Mouse (Mus musculus): ENCODE measurements around the gene Kpna2.
"Not testable (repeated sequence)": the region's sequence is repeated elsewhere in the genome, so short reads cannot be mapped to it uniquely, and the experiment has no call there.

Gene Kpna2

GRCm38 (mm10) chr11:106999151-106999948 lies at the start of gene Kpna2:
TSS of gene Kpna2 (minus strand) at chr11:106999541.
- DNase-seq (ENCODE audit: low read depth, low spot score): peak; percentile 92

DNA sequence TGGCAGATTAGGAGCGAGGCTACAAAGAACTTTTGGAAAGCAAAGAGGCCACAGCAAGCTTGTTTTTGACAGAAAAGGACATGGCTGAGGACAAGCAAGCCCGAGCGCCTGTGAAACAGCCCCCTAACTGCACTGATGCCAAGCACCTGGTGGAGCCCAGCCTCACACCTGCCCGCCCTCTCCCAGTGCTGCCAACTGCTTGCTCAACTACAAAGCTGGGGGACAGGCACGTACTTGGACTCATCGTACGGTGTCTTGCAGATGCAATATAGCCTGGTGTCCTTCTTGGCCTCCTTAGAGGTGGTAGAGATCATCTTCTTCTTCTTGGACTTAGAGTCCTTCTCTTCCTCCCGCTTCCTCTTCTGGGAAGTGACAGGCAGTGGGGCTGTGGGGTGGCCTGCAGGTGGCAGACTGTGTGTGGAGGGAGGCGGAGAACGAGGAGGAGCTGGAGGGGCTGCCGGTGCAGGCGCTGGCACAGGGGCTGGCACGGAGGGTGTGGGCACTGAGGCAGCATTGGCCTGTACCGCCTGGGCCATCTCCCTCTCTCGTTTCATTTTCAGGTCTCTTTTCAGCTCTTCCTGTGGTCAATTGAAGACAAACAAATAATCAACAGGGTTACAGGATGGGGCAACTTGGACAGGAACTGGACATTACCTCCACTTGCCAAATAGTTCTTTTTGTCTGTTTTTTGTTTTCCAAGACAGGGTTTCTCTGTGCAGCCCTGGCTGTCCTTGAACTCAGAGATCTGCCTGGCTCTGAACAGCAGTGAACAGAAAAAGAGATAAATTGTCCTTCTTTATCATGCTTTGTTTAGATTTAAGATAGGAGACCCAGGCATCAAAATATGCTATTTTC lies 47.7 kb upstream of the Kpna2 start:
- DNase-seq (ENCODE audit: low read depth, low spot score): no peak

DNA sequence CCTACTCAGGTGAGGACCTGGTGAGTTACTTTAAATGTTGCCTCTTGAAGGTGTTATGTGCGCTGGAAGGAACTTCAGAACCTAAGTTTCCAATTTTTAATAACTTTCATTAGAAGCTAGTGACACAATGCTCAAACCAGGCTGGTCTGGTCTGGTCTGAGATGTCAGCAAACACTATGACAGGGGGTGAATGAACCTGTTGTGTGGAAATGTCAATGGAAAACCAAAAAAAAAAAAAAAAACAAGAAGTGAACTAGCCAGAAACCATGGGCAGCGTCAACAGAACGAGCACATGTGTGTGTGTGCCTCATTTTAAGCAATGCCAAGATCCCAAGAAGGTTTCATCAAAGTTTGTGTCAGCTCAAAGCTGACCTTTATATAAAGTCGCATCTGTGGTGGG lies 46.2 kb upstream of the Kpna2 start:
- DNase-seq (ENCODE audit: low read depth, low spot score): no peak

DNA sequence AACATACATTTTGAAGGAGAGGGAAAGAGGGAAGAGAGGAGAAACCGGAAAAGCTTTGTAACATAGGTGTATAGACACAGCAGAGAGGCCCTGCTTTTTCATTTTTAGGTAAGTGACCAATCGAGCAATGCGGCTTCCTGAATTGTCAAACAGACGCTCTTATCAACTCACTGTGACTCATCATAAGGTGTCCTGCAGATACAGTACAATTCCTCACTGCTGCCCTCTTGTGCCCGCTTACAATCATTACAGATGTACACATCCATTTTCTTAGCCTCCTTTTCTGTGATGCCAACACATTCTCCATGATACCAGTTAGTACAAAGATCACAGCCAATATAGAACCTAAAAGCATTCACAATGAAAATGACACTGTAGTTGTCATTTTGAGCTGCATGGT lies 45.0 kb upstream of the Kpna2 start:
- peak; percentile 62 for DNase-seq (ENCODE audit: low read depth, low spot score)

DNA sequence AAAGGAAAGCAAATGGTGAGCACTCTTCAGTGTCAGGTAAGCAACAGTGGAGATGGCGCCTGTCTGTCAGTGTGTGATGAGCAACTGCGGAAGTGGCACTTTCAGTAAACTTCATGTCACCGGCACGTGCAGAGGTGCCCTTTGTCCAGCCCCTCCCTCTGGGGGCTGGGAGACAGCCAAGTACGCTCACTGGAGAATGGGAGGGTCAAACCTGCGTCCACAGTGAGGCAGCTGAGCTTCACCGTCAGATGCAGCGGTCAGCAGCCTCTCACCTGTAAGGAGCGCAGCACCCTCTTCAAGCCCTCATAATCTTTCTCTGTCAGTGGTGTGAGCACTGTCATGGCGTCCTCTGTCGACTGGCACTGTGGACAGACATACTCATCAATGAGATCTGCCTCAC lies 44.0 kb upstream of the Kpna2 start:
- no peak for DNase-seq (ENCODE audit: low read depth, low spot score)

- DNase-seq (ENCODE audit: low read depth, low spot score): no peak
Observed at GRCm38 (mm10) chr11:107041396-107041795, 42.1 kb upstream of the Kpna2 start.

DNA sequence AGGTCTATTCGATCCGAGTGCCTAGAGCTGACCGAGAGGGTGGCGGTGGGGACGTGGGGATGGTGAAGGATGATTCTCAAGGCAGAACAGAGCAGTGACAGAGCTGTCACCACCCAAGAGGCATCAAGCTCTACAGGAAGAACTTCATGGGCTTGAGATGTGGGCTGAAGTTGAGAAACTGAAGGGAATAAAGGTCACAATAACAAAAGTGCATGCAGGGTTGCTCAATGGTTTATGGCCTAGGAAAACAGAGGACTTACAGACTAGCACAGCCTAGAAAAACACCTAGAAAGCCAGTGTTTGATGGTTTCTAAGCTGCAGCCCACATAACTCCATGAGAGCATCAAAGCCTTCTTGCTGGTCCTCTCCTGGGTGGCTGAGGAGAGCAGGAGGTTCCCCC lies 40.1 kb upstream of the Kpna2 start:
- DNase-seq (ENCODE audit: low read depth, low spot score): no peak

DNA sequence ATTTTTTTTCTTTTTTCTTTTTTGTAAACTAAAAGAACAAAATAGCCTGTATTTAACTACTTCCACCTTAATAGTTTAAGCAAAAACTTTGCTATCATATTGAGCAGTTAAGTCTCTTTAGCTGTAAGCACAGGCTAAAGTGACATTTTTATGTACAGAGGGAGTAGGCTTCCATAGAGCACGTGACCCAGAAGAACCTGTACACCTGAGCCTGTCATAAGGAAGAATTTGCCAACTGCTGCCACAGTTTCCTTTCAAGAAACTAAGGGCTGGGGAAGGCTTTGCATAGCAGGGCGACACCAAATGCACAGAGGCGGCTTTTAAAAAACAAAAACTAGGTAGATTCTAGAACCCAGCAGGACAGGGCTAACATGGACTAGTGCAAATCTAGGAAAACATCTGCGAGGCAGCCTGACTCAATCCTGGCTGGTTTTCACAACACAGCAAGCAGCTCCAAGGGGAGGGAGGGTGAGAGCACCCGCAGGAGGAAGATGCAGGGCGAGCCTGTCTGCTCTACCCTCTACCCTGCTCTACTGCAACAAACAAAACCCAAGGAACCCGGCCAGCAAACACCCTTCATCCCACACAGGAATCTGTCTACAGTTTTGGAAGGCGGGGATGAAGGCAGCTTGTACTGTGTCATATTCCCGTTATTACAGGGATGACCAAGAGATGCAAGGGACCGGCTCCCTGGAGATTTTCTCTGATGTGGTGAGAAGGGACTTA lies 34.9 kb upstream of the Kpna2 start:
- no peak for DNase-seq (ENCODE audit: low read depth, low spot score)

DNA sequence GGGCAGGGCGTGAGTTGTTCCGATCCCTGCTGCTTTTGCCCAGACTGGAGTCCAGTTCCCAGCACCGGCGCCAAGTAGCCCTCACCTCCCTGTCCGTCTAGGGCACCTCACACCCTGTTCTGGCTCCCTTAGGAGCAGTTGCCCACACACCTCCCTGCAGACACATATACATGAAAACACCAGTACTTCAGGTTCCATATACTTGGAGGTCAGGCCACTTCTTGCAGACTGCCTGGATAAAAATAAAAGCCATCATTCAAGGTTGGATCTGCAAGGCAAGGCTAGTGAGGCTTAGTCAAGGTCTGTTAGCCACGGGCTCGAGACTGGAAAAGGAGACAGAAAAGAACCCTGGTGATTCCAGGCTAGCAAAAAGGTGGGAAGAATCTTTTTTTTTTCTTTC lies 32.3 kb upstream of the Kpna2 start:
- DNase-seq (ENCODE audit: low read depth, low spot score): no peak

DNA sequence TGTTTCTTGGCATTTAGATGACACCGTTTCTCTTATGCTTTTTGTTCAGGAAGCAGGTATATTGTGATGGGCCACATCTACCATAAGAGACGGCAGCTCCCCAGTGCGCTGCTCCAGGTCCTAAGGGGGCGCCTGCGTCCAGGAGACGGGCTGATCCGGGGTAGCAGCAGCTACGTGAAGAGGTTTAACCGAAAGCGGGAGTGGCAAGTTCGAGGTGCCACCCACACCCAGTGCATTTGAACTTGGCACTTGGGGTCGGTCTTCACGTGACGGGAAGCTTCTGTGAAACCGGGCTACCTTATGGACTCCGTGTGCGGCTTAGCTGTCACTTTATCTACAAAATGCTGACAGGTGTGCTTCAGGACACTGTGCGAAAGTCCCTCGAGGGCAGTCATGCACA lies 30.2 kb upstream of the Kpna2 start:
- no peak for DNase-seq (ENCODE audit: low read depth, low spot score)

GRCm38 (mm10) chr11:107028754-107029153 lies 29.4 kb upstream of the Kpna2 start:
- no peak for DNase-seq (ENCODE audit: low read depth, low spot score)

DNA sequence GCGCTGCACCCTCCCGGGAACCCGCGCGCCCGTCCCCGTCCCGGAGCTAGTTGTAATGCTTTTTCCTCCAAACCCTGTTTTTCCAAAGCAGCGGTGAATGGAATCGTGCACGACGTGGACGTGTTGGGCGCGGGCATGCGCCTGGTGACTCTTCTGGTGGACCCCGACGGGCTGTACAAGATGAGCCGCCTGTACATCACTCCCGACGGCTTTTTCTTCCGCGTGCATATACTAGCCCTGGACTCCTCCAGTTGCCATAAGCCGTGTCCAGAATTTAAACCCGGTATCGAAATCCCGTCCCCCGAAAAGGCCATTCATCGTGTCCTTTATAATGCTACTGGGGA lies 28.9 kb upstream of the Kpna2 start:
- DNase-seq (ENCODE audit: low read depth, low spot score): no peak

DNA sequence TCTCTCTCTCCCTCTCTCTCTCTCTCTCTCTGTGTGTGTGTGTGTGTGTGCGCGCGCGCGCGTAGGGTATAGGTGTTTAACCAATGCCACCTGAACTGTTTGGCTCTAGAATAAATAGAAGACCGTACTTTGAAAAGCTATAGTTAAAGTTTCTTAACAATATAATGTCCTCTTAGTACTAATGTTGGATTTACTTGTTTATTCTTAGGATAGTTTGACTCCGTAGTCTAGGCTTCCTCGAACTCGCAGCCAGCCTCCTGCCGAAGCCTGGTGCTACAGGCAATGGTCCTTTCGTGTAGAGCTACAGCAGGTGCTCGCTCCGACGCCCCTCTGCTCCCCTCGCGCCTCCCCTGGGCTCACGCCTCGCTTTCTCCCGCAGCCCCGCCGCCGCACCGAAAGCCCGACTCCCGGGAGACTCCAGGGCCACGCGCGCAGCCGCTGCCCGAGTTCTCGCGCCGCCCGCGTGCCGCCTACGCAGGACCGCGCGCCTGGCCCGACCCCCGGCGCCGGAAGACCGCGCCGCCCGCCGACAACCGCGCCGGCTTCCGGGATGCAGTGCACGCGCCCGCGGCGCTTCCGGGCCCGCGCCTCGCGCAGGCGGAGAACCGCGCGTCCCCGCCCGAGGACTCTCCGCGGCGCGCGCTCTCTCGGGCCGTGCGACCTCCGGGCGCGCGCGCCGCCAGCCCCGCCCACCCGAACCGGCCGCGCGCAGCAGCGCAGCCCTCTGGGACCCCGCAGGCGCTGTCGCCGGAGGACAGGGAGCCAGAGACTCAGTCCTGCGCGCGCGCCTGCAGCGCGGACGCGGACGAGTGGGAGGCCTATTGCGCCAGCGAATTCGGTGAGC lies 28.3 kb upstream of the Kpna2 start:
- DNase-seq (ENCODE audit: low read depth, low spot score): peak; percentile 76

- no peak for DNase-seq (ENCODE audit: low read depth, low spot score)
Observed at GRCm38 (mm10) chr11:107026554-107027430, 27.5 kb upstream of the Kpna2 start.

DNA sequence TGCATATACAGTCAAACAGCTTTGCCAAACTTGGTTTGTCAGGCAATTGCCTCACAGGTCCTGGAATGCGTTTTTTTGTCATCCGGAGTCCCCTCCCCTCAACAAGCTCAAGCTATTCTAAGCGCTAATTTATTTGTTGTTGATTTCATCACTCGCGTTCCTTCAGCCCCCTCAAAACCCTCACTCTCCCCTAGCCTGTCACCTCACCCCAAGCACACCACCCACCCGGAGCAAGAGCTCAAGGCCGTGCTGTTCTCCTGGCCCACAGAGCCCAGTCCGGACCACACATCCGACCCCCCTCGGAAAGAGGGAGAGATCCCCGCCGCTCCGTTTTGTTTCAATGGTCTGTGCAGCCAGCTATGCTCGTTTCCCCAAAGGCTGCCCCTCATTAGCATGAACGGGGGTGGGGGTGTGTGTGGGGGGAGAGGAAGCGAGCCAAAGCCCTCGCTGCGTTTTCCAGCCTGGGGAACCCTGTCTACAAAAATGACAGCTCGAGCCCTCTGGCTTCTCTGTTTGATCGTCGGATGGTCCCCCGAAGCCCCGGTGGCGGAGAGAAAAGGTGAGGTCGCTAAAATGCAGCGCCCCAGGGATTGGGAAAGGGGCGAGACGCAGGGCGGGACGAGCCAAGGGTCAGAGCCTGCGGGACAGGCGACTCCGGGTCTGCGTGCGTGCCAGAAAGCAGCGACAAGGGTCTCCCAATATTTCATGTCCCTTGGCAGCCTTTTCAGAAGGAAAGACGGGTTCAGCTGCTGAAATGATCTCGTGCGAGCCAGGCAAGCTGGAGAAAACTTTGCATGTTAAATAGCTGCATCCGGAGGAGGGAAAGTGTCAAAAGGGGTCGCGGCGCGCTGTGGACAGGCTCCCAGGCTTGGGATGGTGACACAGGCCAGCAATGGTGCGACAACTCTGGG lies 26.3 kb upstream of the Kpna2 start, which contains the start of gene 1810010H24Rik:
1810010H24Rik (plus strand) TSS at position 271 of the 911 bp plus-strand sequence.
- no peak for DNase-seq (ENCODE audit: low read depth, low spot score)

- no peak for DNase-seq (ENCODE audit: low read depth, low spot score)
Observed at GRCm38 (mm10) chr11:107024406-107024805, 25.1 kb upstream of the Kpna2 start.

- DNase-seq (ENCODE audit: low read depth, low spot score): no peak
Observed at GRCm38 (mm10) chr11:107022050-107022683, 22.8 kb upstream of the Kpna2 start.

GRCm38 (mm10) chr11:107019722-107020121 lies 20.4 kb upstream of the Kpna2 start:
- DNase-seq (ENCODE audit: low read depth, low spot score): not testable (repeated sequence)

DNA sequence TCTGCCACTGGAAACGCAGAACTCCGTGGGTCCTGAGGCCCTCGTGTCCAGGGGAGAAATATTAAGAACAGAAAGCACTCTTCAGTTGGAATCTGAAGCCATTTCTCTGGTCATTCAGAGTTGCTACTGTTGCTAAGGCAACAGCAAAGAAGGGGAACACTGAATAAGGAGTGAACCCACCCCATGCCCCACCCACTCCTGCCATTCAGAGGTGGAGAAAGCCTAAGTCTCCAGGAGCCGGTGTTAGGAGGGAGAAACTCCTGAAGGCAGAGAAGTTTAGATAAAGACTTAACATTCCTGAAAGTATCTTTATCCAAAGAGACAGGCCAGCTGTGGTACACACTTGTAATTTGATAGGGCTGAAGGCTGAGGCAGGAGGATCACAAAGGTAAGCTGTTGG lies 20.0 kb upstream of the Kpna2 start:
- DNase-seq (ENCODE audit: low read depth, low spot score): no peak
